Mouse (Mus musculus) embryonic facial prominence, embryonic 10.5 days (tissue): Measurements from ENCODE around the gene Vwa7. TPM values are rescaled to one million over a fixed set of nuclear protein-coding genes. Genes with fewer than 3 reads are reported as not detected.
A peak's percentile ranks its signal among the peaks of the same experiment; 100 is the strongest.

ENCODE experiments used
- DNase-seq: peaks from one replicate; pipeline ENCODE4 v3.0.0-alpha.2; 2017; ENCODE audit warnings: low spot score
- H3K27ac ChIP-seq: fragments of 300-500 bp; sonication (generic); replicated peaks from 2 replicates; pipeline ENCODE4 v1.5.1; 2016; ENCODE audit warnings: mild to moderate bottlenecking
- H3K27me3 ChIP-seq: fragments of 300-500 bp; sonication (generic); replicated peaks from 2 replicates; pipeline ENCODE4 v1.6.1; 2016; ENCODE audit warnings: low read depth, mild to moderate bottlenecking; ENCODE audit not compliant: poor library complexity, severe bottlenecking
- H3K36me3 ChIP-seq: fragments of 300-500 bp; sonication (generic); replicated peaks from 2 replicates; pipeline ENCODE4 v1.6.1; 2016; ENCODE audit warnings: mild to moderate bottlenecking, moderate library complexity
- H3K4me1 ChIP-seq: fragments of 300-500 bp; sonication (generic); 2 replicates; pipeline ENCODE4 v1.6.1; 2016
- H3K4me3 ChIP-seq: fragments of 300-500 bp; sonication (generic); 2 replicates; pipeline ENCODE4 v1.5.1; 2016; ENCODE audit warnings: mild to moderate bottlenecking, moderate library complexity
- H3K9me3 ChIP-seq: fragments of 300-500 bp; sonication (generic); 2 replicates; pipeline ENCODE4 v1.6.1; 2016; ENCODE audit warnings: mild to moderate bottlenecking
- WGBS: fragments of 180-500 bp; shearing (Covaris S2); methylation state at CpG from one replicate; pipeline ENCODE4 v1.1.7; 2016; 5-methylcytosine and 5-hydroxymethylcytosine counted together
- polyA plus RNA-seq: library from polyadenylated mRNA; unstranded; fragments of >200 nt; fragmentation: Nextera tagmentation; extraction: Ambion mirVana; gene quantifications from 2 replicates; pipeline ENCODE4 v1.2.1, GENCODE M21; 2016

The Vwa7 gene
- polyA plus RNA-seq, 1 experiment from 2014 or later = 0.21 TPM

GRCm38 (mm10) chr17:35018171-35018570 lies 1.8 kb downstream of the Vwa7 start:
- Histone ChIP-seq H3K27ac (0 out of 2 replicates have a peak overlapping the region, but pooled peaks have one; percentile 3), H3K9me3 (no peaks in the 10 kb centered on the region), H3K36me3 (peaks cover 52% of the 10 kb centered on the region), H3K27me3 (no peaks in the 10 kb centered on the region), H3K4me3 (no peak overlapping the region), H3K4me1 (peaks cover 16% of the 10 kb centered on the region)
- no peak for DNase-seq
- WGBS = 86% methylated on average over 3 of the region's 3 CpGs

- H3K27me3 ChIP-seq = no peaks in the 10 kb centered on the region
- DNase-seq = no peak
- no peak overlapping the region for H3K27ac ChIP-seq
- H3K36me3 ChIP-seq = peaks cover 35% of the 10 kb centered on the region
- no peaks in the 10 kb centered on the region for H3K9me3 ChIP-seq
- H3K4me1 ChIP-seq = peaks cover 33% of the 10 kb centered on the region
- H3K4me3 ChIP-seq = peak overlapping the region; percentile 25; the same call in 1 of the 2 replicates
- WGBS = 82% methylated on average over 11 of the region's 11 CpGs
Measured at GRCm38 (mm10) chr17:35019894-35020293, 3.5 kb downstream of the Vwa7 start.

DNA sequence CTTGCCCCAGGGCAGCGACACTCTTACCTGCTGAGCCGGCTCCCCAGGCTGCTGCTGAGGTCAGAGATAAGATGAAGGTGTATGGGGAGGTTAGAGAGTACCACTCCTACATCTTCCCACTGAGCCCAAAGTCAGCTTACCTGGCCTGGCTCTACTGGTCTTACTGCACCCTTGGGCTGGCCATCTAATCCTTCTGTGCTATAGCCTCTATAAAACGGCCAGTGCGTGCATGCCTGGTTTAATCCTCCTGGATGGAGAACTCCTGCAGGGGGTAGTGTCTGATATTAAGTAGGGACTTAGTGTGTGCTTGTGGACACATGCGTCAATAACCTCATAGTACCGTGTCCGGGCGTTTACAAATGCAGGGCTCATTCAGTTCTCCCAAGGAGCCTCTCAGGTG lies 4.2 kb downstream of the Vwa7 start:
- H3K4me3 ChIP-seq = peak overlapping the region; percentile 41; the same call in 1 of the 2 replicates
- no peak for DNase-seq
- H3K9me3 ChIP-seq = no peaks in the 10 kb centered on the region
- H3K4me1 ChIP-seq = peaks cover 37% of the 10 kb centered on the region
- no peak overlapping the region for H3K27ac ChIP-seq
- WGBS = 86% methylated on average over 8 of the region's 8 CpGs
- peaks cover 28% of the 10 kb centered on the region for H3K36me3 ChIP-seq
- H3K27me3 ChIP-seq = no peaks in the 10 kb centered on the region

DNA sequence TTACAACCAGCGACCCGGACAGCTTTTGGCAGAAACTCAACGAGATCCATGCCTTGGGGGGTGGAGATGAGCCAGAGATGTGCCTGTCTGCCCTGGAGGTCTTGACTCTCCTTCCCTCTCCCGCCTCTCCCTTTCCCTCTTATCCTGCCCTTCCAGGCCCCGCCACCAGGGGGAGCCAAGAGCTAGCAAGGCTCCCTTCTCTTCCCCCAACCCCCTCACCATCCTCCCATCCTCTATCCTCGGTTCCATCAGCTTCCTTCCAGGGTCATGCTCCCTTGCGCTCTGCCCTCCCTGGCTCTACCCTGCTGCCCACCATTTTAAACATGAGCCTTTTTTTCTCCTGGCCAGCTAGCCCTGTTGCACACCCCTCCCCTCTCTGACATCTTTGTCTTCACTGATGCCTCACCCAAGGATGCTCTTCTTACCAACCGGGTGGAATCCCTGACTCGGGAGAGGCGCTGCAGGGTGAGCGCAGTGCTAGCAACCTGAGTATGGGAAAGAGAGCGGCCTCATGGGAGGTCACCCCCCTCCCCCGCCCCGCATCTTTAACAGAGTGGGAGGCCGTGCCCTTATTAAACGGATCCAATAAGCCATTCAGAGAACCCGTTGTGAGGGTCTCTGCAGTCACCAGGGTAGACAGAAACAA lies 4.9 kb downstream of the Vwa7 start:
- WGBS = 5% methylated on average over 17 of the region's 17 CpGs
- peak; percentile 92 for DNase-seq
- Histone ChIP-seq H3K27ac (peak overlapping the region; percentile 78), H3K9me3 (no peaks in the 10 kb centered on the region), H3K27me3 (no peaks in the 10 kb centered on the region), H3K36me3 (peaks cover 21% of the 10 kb centered on the region), H3K4me3 (peak overlapping the region; percentile 41), H3K4me1 (peaks cover 44% of the 10 kb centered on the region)

DNA sequence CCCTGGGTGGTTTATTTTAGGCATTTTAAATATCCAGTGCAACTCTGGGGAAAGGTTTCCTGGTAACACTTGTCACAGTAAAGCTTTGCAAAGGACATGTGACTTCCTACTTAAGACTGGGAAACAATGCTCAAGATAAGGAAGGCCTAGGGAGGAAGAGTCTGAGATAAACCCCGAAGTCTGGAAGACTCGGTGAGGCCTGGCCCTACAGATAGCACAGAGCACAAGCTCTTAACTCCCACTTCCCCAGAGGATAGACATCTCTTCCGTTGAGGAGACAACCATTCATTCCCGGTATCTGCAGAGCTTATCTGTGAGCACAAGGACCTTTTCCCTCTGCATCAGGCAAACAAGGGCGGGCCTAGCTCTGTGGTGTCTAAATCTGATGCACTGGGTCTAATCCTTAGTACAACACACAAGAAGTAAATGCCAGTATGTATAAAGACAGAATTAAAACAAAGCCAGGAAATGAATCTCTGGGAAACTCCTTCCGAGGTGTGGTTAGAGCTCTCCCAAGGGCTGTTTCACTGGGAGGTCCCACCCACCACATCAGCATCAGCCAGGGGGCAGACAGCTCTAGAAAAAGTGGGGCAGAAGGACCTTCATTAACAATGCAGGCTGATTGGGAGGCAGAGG lies 5.6 kb downstream of the Vwa7 start:
- Histone ChIP-seq H3K9me3 (no peaks in the 10 kb centered on the region), H3K36me3 (peaks cover 14% of the 10 kb centered on the region), H3K4me1 (peaks cover 51% of the 10 kb centered on the region), H3K4me3 (peak overlapping the region; percentile 41), H3K27ac (peak overlapping the region; percentile 78), H3K27me3 (no peaks in the 10 kb centered on the region)
- no peak for DNase-seq
- WGBS = 68% methylated on average over 6 of the region's 6 CpGs

DNA sequence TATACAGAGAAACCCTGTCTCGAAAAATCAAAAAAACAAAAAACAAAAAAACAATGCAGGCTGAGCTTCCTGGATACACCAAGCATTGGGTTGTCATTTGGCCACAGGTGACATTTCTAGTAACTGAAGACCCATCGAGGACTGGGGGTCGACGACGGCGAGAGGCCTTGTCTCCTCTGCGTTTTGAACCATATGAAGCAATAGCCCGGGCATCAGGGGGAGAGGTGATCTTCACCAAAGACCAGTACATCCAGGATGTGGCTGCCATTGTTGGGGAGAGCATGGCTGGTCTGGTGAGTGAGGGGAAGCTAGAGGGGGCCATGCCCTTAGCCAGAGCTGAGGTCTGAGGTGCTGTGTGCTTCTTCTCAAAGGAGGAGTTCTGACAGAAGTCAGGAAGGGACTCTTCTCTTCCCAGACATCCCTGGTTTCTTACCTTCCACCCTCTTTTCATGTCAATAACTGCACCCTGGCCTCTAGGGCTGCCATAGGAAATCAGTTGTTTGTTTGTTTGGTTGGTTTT lies 6.2 kb downstream of the Vwa7 start:
- H3K4me1 ChIP-seq = peaks cover 57% of the 10 kb centered on the region
- H3K36me3 ChIP-seq = peaks cover 7% of the 10 kb centered on the region
- no peak overlapping the region for H3K4me3 ChIP-seq
- 94% methylated on average over 8 of the region's 8 CpGs for WGBS
- no peak for DNase-seq
- H3K27me3 ChIP-seq = no peaks in the 10 kb centered on the region
- H3K27ac ChIP-seq = no peak overlapping the region
- H3K9me3 ChIP-seq = no peaks in the 10 kb centered on the region

- Histone ChIP-seq H3K36me3 (peaks cover 4% of the 10 kb centered on the region), H3K27me3 (no peaks in the 10 kb centered on the region), H3K9me3 (no peaks in the 10 kb centered on the region), H3K4me3 (no peak overlapping the region), H3K4me1 (peaks cover 63% of the 10 kb centered on the region), H3K27ac (peak overlapping the region; percentile 26)
- WGBS = 84% methylated on average over 5 of the region's 5 CpGs
- no peak for DNase-seq
Measured at GRCm38 (mm10) chr17:35023221-35023620, 6.8 kb downstream of the Vwa7 start.

- 0 out of 2 replicates have a peak, but pooled peaks cover under 1% of the 10 kb centered on the region for H3K27me3 ChIP-seq
- DNase-seq = no peak
- H3K36me3 ChIP-seq = peaks cover 2% of the 10 kb centered on the region
- H3K27ac ChIP-seq = no peak overlapping the region
- H3K4me1 ChIP-seq = peaks cover 68% of the 10 kb centered on the region
- H3K9me3 ChIP-seq = no peaks in the 10 kb centered on the region
- H3K4me3 ChIP-seq = no peak overlapping the region
- WGBS = 67% methylated on average over 4 of the region's 4 CpGs
Measured at GRCm38 (mm10) chr17:35023756-35024155, 7.4 kb downstream of the Vwa7 start.

- Histone ChIP-seq H3K4me1 (peaks cover 73% of the 10 kb centered on the region), H3K36me3 (no peaks in the 10 kb centered on the region; the same call in 1 of the 2 replicates), H3K9me3 (no peaks in the 10 kb centered on the region), H3K4me3 (peak overlapping the region; percentile 17; the same call in 1 of the 2 replicates), H3K27me3 (0 out of 2 replicates have a peak, but pooled peaks cover 3% of the 10 kb centered on the region), H3K27ac (peak overlapping the region; percentile 59; the same call in 1 of the 2 replicates)
- 79% methylated on average over 13 of the region's 13 CpGs for WGBS
- no peak for DNase-seq
Measured at GRCm38 (mm10) chr17:35024261-35024660, 7.9 kb downstream of the Vwa7 start.

GRCm38 (mm10) chr17:35024691-35025488 lies 8.5 kb downstream of the Vwa7 start:
- H3K27ac ChIP-seq = peak overlapping the region; percentile 59

GRCm38 (mm10) chr17:35026206-35026605 lies 9.8 kb downstream of the Vwa7 start:
- 0 out of 2 replicates have a peak, but pooled peaks cover 3% of the 10 kb centered on the region for H3K27me3 ChIP-seq
- WGBS = 85% methylated on average over 5 of the region's 5 CpGs
- H3K9me3 ChIP-seq = no peaks in the 10 kb centered on the region
- H3K27ac ChIP-seq = peak overlapping the region; percentile 48
- H3K4me1 ChIP-seq = peaks cover 84% of the 10 kb centered on the region
- H3K4me3 ChIP-seq = no peak overlapping the region
- no peak for DNase-seq
- H3K36me3 ChIP-seq = no peaks in the 10 kb centered on the region

More at GRCm38 (mm10) chr17:35024691-35025488, 8.5 kb downstream of the Vwa7 start:
- no peaks in the 10 kb centered on the region for H3K9me3 ChIP-seq
- no peaks in the 10 kb centered on the region for H3K36me3 ChIP-seq
- 0 out of 2 replicates have a peak, but pooled peaks cover 3% of the 10 kb centered on the region for H3K27me3 ChIP-seq
- H3K4me3 ChIP-seq = peak overlapping the region; percentile 9; the same call in 1 of the 2 replicates
- no peak for DNase-seq
- 64% methylated on average over 8 of the region's 10 CpGs for WGBS
- peaks cover 79% of the 10 kb centered on the region for H3K4me1 ChIP-seq
